Mouse (Mus musculus) lung, postnatal 0 days (tissue): ENCODE data around the gene Tsen2.

Source experiments
- CTCF ChIP-seq: IDR thresholded peaks from 2 replicates; pipeline ENCODE4 v1.5.1; 2016; ENCODE audit warnings: antibody characterized with exemption, mild to moderate bottlenecking
- EP300 ChIP-seq: IDR thresholded peaks from 2 replicates; pipeline ENCODE4 v1.6.1; 2016; ENCODE audit warnings: antibody characterized with exemption, mild to moderate bottlenecking, control low read depth

- TF ChIP-seq EP300 (no peak), CTCF (no peak)
These were observed 40.3 kb upstream of the Tsen2 start for GRCm38 (mm10) chr6:115504160-115504558.
